Mouse (Mus musculus): ENCODE measurements around the gene Prex1. TPM values are rescaled to one million over a fixed set of nuclear protein-coding genes. Genes with fewer than 3 reads are reported as not detected.

The Prex1 gene
- total RNA-seq, 2 experiments from 2014 or later, result 76.6 to 86.9 TPM

DNA sequence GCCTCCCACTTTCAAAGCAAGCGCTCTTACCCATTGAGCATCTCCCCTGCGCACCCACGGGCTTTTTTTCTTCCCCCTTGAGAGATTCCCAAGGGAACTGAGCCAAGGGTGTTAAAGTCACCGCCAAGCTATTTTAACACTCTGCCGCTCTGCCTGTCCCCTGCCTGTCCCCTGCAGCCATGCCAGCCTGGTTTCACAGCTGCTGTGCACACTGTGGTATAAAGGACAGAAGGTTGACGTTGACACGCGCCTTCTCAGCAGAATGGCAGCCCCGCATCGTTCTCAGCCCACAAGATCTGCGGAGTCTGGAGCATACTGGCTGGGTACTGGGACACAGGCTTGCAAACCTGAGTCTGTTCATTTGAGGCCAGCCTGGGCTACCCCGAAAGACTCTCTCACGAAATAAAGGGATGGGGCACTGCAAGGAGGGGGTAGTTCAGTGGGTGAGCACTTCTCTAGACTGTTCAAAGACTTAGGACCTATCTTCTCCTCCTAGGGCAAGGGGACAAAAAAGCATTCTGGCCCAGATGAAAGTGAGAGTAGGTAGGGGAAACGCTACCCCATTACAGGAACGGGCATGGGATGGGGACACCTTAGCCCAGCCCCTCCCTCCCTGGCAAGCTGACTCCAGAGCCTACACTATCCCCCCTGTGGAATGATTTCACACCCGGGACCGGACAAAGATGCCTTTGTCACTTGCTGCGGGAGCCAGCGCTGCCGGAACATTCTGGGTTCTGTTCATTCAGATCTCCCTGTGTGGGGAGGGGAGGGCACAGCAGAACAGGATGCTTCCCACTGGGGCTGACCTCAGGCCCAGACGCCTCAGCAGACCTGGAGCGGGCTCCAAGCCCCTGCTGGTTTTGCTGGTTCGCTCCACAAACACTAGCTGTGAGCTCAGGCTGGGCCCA is 21.8 kb downstream of the Prex1 start:
- DNase-seq (ENCODE audit: low spot score in 2 of 2), result peak; percentile 65 to 74

DNA sequence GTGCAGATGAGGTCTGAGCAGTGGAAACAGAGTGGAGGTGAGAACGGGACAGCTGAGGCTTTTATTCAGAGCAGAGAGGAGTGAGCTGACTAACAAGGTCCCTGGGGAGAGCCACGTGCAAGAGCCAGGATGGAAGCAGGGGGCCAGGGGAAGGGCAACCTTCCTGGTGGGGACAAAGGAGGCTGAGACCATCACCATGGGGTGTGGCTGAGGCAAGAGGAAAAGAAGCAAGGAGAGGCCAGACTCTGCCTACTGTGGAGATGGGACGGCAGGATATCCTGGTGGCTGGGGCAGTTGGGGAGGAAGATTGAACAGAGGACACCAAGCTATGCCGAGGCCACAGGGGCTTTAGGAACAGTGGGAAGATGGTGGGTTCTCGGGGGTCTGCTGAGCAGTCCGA is 26.7 kb downstream of the Prex1 start:
- DNase-seq (ENCODE audit: low spot score in 2 of 2), result no peak

DNA sequence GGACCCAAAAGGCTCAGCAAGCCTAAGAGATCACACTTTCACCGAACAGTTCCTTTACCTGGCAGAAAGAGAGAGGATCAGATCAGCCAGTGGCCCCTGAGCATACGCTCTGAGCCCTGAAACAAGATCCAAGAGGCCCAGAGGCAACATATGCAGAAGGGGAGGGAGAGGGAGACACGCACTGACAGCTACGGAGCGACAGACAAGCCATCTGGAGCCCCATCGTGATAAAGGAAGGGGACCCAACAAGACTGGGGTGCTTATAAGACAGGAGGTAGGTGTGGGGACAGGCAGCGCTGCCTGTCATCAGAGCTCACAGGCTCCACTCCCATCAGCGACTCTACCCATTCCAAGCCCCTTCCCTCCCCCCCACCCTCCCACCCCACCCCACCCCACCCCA is 27.8 kb downstream of the Prex1 start:
- no peak for DNase-seq (ENCODE audit: low spot score in 2 of 2)

DNA sequence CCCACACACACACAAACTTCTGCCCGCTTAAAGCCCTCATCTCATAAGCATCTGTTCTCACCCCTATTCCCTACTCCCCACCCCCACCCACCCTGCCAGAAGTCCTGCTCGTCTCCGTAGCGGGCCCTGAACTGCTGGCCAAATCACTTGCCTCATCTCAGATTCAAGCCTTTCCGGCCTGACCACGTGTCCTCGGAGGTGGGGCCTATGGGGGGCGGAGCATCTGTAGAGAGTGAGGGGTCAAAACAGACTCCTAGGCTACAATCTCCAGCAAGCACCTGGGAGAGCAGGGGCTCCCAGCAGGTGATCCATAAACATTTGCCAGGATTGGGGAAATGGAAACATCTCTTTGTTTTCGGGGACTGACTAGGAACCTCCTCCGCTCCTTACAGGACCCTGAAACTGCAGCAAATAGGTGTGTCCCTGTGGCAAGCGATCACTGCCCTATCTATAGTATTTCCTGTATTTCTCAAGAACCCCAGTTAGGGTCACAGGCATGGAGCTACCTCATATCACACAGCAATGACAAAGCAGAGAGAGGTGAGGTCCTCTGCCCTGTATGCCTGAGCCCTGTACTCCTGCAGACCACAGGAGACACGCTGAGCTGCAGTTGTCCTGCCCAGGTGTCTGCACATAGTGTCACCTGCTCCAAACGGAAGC is 29.6 kb downstream of the Prex1 start:
- no peak for DNase-seq (ENCODE audit: low spot score in 2 of 2)

DNA sequence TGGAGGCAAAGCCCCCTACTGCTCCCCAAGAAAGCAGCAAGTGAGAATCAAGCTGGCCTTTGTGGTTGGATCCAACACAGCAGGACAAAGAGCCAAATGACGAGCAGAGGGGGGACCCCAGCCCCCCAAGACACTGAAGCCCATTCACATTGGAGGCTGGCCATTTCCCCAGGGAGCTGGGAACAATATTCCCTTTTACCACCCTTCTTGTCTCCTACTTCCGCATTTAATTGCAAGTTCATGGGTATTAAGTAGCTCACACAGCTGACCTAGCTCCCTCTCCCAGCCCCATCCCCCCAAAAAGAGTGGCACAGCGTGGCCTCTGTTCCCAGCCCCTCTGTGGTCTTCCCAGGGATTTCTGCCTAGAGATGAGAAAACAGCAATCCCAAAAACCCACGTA is 30.8 kb downstream of the Prex1 start:
- peak; percentile 51 to 64 for DNase-seq (ENCODE audit: low spot score in 2 of 2)

DNA sequence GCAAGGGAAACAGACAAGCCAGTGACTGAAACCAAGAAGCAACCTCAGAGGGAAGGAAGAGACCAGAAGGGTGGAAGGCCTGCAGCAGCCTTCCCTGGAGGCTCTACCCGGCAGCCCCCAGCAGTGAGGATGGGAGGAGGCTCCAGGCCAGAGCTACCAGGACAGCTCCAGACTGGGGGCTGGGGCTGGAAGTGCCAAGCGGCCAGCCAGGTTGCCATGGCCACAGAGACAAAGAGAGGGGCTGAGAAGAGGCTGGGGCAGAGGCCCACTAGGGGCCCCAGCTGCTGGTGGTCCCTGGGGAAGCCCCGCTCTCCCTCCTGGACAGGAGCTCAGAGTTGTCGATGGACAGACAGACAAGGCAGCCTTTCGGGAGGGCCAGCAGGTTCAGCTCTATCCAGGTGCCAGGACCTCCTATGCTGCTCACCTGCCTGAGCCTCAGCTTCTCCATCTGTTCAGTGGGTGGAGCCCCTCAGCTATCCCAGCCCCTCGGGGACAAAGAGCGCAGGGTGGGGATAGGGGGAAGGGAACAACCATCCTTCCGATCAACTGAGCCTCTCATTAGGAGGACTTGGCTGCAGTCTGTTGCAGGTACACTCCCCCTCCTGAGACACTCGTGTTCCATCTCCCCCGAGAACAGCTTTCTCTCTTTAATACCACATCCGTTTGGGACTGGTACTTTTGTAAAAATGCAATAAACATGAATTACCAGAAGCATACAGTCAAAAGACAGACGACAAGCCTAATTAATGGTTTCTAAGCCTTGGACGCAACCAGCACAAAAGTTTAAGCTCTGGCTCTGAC is 34.5 kb downstream of the Prex1 start:
- peak; percentile 44 to 68 for DNase-seq (ENCODE audit: low spot score in 2 of 2)

DNA sequence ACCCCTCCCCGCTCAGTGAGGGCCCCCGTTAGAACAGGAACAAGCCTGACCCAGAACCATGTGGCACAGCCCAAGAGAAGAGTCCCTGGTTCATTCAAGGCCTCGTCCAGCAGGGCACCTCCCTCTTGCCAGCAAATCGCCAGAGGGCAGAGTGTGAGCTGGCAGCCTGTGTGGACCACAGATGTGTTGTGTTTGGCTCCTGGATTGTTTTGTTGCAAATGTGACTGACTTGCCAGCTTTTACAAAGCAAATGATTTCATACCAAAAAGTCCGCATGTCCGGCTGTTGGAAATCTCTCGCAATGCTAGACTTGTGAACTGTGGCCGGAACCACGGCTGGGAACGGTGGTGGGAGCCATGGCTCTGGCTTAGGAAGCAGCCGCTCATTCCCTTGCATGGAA is 36.7 kb downstream of the Prex1 start:
- DNase-seq (ENCODE audit: low spot score in 2 of 2), result peak; percentile 53 to 62

DNA sequence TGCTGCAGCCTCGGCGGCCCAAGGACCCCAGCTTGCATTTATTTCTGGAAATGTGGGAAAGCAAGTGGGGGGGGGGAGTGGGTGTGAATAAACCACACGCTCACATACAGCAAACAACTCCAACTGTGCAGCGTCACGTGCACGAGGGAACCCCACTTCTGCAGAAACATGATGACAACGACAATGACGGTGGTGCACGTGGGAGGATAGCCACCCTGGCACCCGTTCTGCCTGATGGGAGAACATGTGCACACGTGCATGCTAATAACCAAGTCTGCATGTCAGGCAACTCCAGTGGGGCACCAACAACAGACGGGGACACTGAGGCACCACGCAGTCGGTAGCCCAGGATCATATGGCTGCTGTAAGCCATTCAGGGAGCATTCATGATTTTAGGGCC is 37.1 kb downstream of the Prex1 start:
- peak; percentile 54 to 63 for DNase-seq (ENCODE audit: low spot score in 2 of 2)

DNA sequence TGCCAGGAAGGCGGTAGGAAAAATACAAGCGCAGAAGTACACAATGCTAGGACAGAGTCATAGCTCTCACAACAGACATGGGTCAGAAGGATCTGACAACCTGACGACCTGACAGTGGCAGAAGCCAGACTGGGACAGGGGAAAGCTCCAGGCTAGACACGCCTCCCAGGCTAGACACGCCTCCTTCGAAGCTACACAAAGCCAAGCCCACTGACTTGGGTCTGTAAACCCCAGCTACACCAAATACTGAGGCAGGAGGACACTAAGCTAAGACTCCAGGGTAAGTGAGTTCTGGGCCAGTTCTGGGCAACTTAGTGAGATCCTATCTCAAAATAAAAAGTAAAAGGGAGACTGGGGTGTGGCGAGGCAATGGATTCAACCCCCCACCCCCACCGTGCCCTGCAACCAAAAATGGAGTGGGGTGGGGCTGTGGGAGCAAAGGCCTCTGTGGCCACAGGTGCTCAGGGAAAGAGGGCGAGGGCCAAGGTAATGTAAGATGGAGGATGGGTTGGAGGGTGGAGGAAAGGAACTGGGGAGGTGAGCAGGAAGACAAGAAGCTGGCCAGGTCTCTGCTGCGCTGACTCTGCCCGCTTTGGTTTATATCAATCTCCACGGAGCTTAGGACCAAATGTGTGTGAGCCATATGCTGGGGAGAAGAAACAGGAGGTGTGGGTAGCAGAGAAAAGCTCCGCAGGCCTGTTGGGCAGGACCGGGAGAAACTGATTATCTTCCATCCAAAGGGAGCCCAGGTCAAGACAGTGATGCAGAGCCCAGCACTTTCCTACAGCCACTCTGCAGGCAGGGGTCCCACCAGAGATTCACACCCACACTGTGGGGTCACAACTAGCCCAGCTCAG is 37.8 kb downstream of the Prex1 start:
- DNase-seq (ENCODE audit: low spot score in 2 of 2), result no peak

DNA sequence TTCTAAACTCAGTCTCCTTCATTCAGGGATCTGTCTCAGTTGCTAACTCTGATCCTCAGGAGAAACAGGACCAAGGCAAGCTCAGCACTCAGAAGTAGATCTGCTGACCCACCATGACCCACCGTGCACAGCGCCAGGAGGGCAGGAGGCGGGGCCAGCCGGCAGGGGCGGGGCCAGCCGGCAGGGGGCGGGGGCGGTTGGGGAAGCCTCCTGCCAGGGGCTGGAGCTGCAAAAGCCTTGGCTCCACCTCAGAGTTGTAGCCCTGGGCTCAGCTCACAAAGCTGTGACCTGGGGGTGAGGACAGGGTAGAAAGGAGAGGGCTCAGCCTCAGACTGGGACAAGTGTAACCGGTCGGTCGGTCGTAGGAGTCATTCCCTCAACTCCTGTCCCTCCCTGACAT is 38.9 kb downstream of the Prex1 start:
- no peak for DNase-seq (ENCODE audit: low spot score in 2 of 2)

DNA sequence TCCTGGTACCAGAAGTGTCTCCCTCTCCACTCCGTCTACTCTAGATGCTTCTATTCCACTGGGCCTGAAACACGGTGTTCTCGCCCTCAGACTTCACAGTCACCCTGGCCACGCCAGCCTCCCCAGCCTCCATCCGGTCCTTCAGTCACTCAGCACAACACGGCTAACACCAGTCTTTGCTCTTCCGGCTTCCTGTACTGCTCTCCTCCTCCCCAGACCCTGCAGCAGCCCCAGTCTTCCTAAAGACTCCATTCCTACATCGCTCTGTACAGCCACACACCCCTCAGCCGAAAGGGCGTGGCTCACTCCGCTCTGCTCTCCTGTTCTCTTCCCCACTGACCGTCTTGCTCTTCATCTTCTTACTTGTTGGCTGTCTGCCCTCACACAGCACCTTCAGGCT is 39.7 kb downstream of the Prex1 start:
- no peak for DNase-seq (ENCODE audit: low spot score in 2 of 2)

DNA sequence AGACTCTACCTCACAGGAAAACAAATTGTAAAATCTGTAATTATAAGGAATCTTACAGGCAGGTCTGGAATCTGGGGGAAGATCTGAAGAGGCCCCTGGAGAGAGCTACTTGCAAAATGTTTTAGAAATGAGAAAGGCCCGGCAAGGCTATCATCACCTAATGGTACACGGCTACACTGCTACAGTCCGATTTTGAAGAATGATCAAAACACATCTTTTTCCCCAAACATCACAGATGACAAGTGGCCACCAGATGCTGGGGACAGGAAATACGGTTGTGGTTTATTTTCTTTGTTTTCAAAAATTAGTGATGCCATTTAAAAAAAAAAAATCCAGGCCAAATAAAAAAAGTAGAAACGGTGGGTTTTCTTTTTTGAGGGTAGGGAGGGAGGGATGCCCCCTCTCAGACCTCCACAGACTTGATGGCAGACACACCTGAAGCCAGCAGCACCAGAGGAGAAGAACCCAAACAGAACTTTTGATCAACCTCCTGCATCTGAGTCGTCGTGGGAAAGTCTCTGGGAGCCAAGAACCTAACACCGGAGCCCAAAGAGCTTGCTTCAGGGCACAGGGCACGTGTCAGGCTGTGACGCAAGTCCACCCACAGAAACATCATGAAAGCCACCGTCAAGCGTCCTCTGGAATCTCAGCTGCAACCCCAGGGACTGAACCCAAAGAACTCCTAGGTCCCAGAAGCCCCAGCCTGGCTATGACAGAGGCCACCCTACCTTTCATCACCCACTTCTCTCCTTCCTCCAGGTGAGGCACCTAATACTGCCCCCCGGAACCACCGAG is 41.3 kb downstream of the Prex1 start:
- DNase-seq (ENCODE audit: low spot score in 2 of 2), result no peak

DNA sequence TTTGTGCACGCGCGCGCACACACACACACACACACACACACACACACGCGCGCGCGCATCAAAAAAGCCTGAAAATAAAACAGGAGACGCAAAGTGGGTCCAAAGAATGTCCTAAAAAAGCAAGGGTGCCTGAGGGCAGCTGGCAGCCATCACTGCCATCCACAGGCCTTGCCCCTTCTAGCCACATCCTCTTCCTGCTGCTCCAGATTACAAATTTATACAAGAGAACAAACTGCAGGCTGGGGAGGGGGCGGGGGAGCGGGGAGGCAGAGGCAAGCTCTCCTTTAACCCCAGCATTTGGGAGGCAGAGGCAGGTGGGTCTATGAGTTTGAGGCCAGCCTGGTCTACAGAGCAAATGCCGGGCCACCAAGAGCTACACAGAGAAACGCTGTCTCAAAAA is 42.0 kb downstream of the Prex1 start:
- no peak for DNase-seq (ENCODE audit: low spot score in 2 of 2)

DNA sequence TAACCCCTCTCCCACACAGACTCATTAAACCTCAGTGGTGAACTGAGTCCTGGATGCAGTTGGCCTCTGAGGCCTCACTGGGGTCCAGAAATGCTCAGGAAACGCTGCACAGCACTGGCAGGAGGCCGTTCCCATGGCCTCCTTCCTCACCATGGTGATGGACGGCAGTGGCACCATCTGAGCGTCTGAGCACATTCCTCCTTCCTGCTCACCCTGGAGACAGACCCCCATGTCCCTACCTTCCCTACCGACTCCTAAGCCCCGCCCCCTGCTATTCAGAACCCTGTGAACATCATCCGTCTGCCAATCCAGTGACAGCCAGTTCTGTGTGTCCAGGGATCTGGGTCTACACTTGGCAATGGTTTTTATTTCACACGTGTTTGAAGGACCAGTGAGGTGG is 42.6 kb downstream of the Prex1 start:
- no peak for DNase-seq (ENCODE audit: low spot score in 2 of 2)

DNA sequence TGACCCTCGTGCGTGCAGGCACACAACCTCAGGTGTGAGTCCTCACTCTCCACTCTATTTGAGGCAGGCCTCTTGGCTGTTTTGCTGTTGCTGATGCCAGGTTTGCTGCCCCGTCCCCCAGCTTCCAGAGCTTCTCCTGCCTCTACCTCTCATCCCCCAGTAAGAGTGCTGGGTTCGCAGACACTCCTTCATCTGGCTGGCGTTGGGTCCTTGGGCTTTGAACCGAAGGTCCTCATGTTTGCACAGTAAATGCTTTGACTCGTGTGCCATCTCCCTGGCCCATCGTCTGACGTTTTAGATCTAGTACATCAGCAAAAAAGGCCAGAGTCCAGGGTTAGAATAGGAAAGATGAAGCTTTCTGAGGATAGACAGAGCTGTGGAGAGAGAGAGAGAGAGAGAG is 43.7 kb downstream of the Prex1 start:
- no peak for DNase-seq (ENCODE audit: low spot score in 2 of 2)

DNA sequence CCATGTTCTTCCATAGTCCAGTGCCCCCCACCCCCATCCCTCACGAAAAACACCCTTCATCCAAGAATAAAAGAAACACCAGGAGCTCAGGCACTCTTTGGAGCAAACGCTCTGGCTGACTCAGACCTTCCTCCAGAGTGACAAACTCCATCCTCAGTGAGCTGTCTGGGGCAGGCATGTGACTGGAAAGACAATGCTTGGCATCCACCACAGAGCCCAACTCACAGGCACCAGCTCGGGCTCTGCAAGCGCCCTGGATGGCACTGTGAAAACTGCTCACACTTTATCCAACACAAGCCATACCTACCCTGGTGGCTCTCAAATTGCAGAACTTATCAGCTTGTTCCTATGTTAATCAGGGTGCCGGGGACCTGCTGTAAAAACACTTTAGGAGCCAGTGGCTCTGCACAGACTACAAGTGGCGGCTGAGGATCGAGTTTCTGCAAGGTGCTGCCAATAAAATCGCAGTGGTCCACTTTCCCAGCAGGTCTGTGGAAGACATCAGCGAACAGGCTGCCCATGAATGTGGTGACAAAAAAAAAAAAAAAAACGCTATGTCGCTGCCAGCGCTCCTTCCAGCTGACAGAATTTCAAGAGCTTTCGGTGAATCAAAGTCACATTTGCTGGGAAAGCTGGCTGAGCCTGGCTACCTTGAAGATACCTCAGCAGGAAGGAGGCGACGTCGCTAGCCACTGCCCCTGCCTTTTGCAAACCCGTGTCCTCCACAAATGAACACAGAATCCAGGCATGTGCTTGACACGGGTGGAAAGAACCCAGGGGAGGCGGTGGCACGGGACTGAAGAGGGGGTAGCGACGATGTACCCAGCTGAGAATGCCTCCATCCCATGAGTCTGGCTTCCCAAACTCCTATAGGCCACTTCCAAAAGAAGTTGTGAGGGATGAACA is 45.6 kb downstream of the Prex1 start:
- no peak for DNase-seq (ENCODE audit: low spot score in 2 of 2)

DNA sequence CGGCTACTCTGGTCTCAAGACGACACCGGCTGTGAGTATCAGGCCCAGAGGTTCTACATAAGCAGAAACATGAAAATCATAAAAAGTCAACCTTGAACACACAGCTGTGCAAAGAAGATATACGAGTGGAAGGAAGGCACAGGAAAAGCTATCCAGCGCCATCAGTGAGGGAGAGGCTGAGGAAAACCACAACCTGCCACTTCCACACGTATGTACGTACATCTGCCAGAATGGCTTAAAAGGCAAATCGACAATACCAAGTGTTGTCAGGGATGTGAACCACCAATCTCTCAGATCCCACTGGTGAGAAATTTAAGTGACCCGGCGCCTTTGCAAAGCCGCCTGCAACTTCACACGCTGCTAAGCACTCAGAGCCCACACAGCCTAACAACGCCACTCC is 47.5 kb downstream of the Prex1 start:
- DNase-seq (ENCODE audit: low spot score in 2 of 2), result no peak

DNA sequence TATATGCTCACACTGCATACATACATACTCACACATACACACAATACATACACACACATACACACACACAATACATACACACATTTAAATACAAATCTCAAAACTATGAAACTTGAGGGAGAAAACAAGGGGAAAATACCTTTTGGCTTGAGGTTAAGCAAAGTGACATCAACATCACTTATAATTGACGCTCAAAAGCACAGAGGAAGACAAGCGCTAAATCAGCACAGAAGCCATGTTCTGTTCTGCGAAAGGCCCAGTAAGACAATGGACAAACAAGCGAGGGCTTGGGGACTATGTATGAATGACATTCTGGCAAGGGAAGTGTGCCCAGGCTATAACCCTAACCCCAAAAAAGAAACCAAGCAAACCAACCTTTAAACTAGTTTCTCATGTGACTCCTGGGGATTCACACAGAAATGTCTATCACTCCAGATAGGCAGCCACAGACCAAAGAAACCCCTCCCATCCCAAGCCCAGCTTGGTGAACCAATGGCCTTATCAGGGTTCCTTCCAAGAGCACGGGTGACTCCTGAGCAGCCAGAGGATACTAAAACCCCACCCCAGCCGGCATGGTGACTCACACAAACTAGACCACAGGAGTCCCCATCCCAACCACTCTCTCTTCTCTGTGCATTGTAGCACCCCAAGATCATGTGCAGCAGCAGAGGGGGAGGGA is 48.2 kb downstream of the Prex1 start:
- DNase-seq (ENCODE audit: low spot score in 2 of 2), result no peak

DNA sequence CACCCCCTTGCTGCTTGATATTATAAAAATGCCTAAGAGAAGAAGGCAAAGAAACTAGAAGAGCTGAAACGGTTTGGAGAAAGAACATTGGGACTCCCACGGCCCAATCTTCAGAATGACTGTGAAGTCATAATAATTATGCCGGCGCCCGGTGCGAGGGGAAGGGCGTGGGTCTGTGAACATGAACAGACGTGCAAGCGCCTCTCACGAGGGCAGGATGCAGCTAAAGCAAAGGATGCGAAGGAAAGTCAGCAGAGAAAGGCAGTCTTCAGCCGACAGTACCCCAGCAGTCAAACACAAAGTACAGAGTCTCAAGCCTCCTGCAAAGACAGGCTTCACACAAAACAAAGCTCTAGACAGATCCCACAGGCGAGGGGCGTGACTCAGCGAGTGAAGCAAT is 49.1 kb downstream of the Prex1 start:
- DNase-seq (ENCODE audit: low spot score in 2 of 2), result no peak
